In the genomic region with DNA sequence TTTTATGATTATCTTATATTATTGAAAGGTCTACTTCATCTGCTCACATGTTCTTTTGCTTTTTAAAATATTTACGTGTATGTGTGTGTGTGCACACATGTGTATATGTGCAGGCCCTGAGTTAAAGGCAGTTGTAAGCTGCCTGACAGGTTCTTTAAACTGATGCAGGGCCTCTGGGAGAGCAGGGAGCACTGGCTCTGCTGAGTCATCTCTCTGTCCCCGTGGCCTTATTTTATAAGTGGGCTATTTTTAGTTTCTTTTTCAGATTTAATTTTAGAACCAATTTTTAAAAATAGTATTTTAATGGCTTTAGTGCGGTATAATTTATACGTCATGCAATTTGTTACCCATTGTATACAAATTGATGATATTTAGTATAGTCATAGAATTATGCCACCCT, we compare ENCODE assay signal across 30 mouse cellular contexts. TPM values are rescaled to one million over a fixed set of nuclear protein-coding genes. Genes with fewer than 3 reads are reported as not detected.
DNase-seq lines count a peak whose midpoint lies in the region; ATAC-seq and TF ChIP-seq lines count a peak whose summit lies in the region.
"Had no signal": no experiment of that assay in that cellular context is flagged by ENCODE, and none has a peak within 500 bp of the region (broad histone marks: within the 10 kb centered on the region; RNA-seq: fewer than 3 reads in every experiment).

No protein-coding gene starts in this region.

- TF ChIP-seq EP300 in heart, postnatal 0 days (IDR thresholded peaks at IDR 0.05; ENCODE audit: low read depth): no peak

- peak overlapping the region; percentile 87 for H3K27ac ChIP-seq in gastrocnemius, adult 2 months
- H3K27ac ChIP-seq in heart, postnatal 0 days (ENCODE audit: low read depth): no peak overlapping the region
- no peak overlapping the region for H3K27ac ChIP-seq in midbrain, embryonic 11.5 days (ENCODE audit: low read depth, low read length)
- H3K27ac ChIP-seq: forebrain, embryonic 13.5 days; hindbrain, embryonic 13.5 days; liver, embryonic 14.5 days; macrophage; neural tube, embryonic 15.5 days had no signal

- H3K79me2 ChIP-seq in myocyte (ENCODE audit: control insufficient read depth, insufficient read depth): peaks cover 3% of the 10 kb centered on the region

- TF ChIP-seq POLR2A in myocyte (IDR thresholded peaks at IDR 0.05; ENCODE audit: insufficient read length, low read depth): no peak

- WGBS in heart, postnatal 0 days: 32% methylated on average over 4 of the region's 4 CpGs
- 90% methylated on average over 4 of the region's 4 CpGs for WGBS in midbrain, embryonic 11.5 days

- no peaks in the 10 kb centered on the region for H3K27me3 ChIP-seq in heart, postnatal 0 days (ENCODE audit: control insufficient read depth, insufficient read depth, low read length)
- H3K27me3 ChIP-seq in G1E (ENCODE audit: insufficient read depth, low read length): no peaks in the 10 kb centered on the region
- H3K27me3 ChIP-seq in myocyte (ENCODE audit: control insufficient read depth, insufficient read depth, insufficient read length): no peaks in the 10 kb centered on the region
- H3K27me3 ChIP-seq in midbrain, embryonic 11.5 days (ENCODE audit: control insufficient read depth, insufficient read depth, low read length): no peaks in the 10 kb centered on the region
- H3K27me3 ChIP-seq: forebrain, embryonic 13.5 days; hindbrain, embryonic 13.5 days; neural tube, embryonic 15.5 days had no signal

- no peak overlapping the region for H3K4me3 ChIP-seq in gastrocnemius, adult 2 months
- no peak overlapping the region for H3K4me3 ChIP-seq in heart, postnatal 0 days (ENCODE audit: low read depth, low read length)
- no peak overlapping the region for H3K4me3 ChIP-seq in G1E (ENCODE audit: low read depth, low read length)
- no peak overlapping the region for H3K4me3 ChIP-seq in myocyte
- no peak overlapping the region for H3K4me3 ChIP-seq in midbrain, embryonic 11.5 days (ENCODE audit: low read depth, low read length)
- H3K4me3 ChIP-seq: forebrain, embryonic 13.5 days; hindbrain, embryonic 13.5 days; neural tube, embryonic 15.5 days had no signal

- no peaks in the 10 kb centered on the region; the same call in 1 of the 2 replicates for H3K4me1 ChIP-seq in heart, postnatal 0 days (ENCODE audit: control insufficient read depth, insufficient read depth)
- H3K4me1 ChIP-seq in G1E (ENCODE audit: insufficient read depth, low read depth, low read length): peaks cover 25% of the 10 kb centered on the region
- no peaks in the 10 kb centered on the region for H3K4me1 ChIP-seq in midbrain, embryonic 11.5 days (ENCODE audit: control insufficient read depth, insufficient read depth, low read length)
- H3K4me1 ChIP-seq: forebrain, embryonic 13.5 days; hindbrain, embryonic 13.5 days; neural tube, embryonic 15.5 days had no signal

- no peaks in the 10 kb centered on the region for H3K9me3 ChIP-seq in heart, postnatal 0 days (replicated peaks; ENCODE audit: control insufficient read depth, low read length)
- H3K9me3 ChIP-seq in G1E (replicated peaks): no peaks in the 10 kb centered on the region
- H3K9me3 ChIP-seq in midbrain, embryonic 11.5 days (ENCODE audit: control insufficient read depth, low read length): no peaks in the 10 kb centered on the region
- H3K9me3 ChIP-seq: forebrain, embryonic 13.5 days; hindbrain, embryonic 13.5 days; neural tube, embryonic 15.5 days had no signal

- H3K36me3 ChIP-seq in heart, postnatal 0 days (replicated peaks; ENCODE audit: control insufficient read depth, insufficient read depth, low read length): no peaks in the 10 kb centered on the region; the same call in 1 of the 2 replicates
- peaks cover 16% of the 10 kb centered on the region for H3K36me3 ChIP-seq in G1E (replicated peaks)
- H3K36me3 ChIP-seq in myocyte (ENCODE audit: control insufficient read depth, insufficient read depth): no peaks in the 10 kb centered on the region
- no peaks in the 10 kb centered on the region for H3K36me3 ChIP-seq in midbrain, embryonic 11.5 days (ENCODE audit: control insufficient read depth, insufficient read depth, low read length)
- H3K36me3 ChIP-seq: neural tube, embryonic 15.5 days had no signal

- H3K4me2 ChIP-seq in heart, postnatal 0 days (ENCODE audit: low read depth, low read length): no peak overlapping the region
- H3K4me2 ChIP-seq in myocyte (ENCODE audit: low read depth): peak overlapping the region; percentile 29
- H3K4me2 ChIP-seq in midbrain, embryonic 11.5 days: no peak overlapping the region
- H3K4me2 ChIP-seq: forebrain, embryonic 13.5 days; hindbrain, embryonic 13.5 days; neural tube, embryonic 15.5 days had no signal

- no peak overlapping the region for H3ac ChIP-seq in myocyte (ENCODE audit: control insufficient read depth, insufficient read length)

- TF ChIP-seq CTCF in gastrocnemius, adult 2 months (IDR thresholded peaks at IDR 0.05): no peak
- no peak for TF ChIP-seq CTCF in heart, postnatal 0 days (IDR thresholded peaks at IDR 0.05; ENCODE audit: low read depth)
- no peak for TF ChIP-seq CTCF in G1E (IDR thresholded peaks at IDR 0.05; ENCODE audit: low read depth, low read length)

- intact Hi-C loops in gastrocnemius, adult 2 months (cut with DNase I): no loop called here
- intact Hi-C loops in gastrocnemius, postnatal 14 days (cut with DNase I; ENCODE audit: low total_unique reads): no loop called here

- peak; percentile 50 for DNase-seq in gastrocnemius, adult 2 months
- no peak for DNase-seq in gastrocnemius, postnatal 14 days
- peak; percentile 44 for DNase-seq in heart, postnatal 0 days (ENCODE audit: low spot score)
- no peak for DNase-seq in heart, postnatal 4 days
- DNase-seq in G1E (ENCODE audit: low spot score): peak; percentile 34
- DNase-seq in embryo, embryonic 10.5 days (ENCODE audit: low spot score): no peak
- no peak for DNase-seq in midbrain, embryonic 11.5 days (ENCODE audit: low spot score, missing footprints)
- DNase-seq: cerebellum, adult 8-10 months; cerebellum, postnatal 25 days; heart, postnatal 36 days; kidney, adult 9 months; kidney, postnatal 10 days; layer of hippocampus, adult 9-11 months; liver; lung, adult 2 months; lung, postnatal 10 days; midbrain, embryonic 14.5 days; retina, postnatal 1 day; right cerebral cortex, postnatal 14 days; thymus, adult 18-20 months; thymus, postnatal 25 days had no signal

- H3K9ac ChIP-seq in heart, postnatal 0 days (replicated peaks; ENCODE audit: low read depth, low read length): no peak overlapping the region
- no peak overlapping the region for H3K9ac ChIP-seq in midbrain, embryonic 11.5 days (ENCODE audit: low read length)
- H3K9ac ChIP-seq: forebrain, embryonic 13.5 days; hindbrain, embryonic 13.5 days; liver, embryonic 14.5 days; neural tube, embryonic 15.5 days had no signal

- no peak for ATAC-seq in heart, postnatal 0 days (ENCODE audit: insufficient read depth, low read depth)
- ATAC-seq in G1E (ENCODE audit: extremely low read depth, insufficient number of reproducible peaks, low FRiP score, poor library complexity, severe bottlenecking): peak; percentile 49; the same call in 1 of the 2 replicates
- ATAC-seq in midbrain, embryonic 11.5 days (ENCODE audit: low FRiP score): no peak
- ATAC-seq: forebrain, embryonic 13.5 days; intestine, embryonic 16.5 days had no signal

TF ChIP-seq in myocyte, 11 proteins besides CTCF, POLR2A, EP300 and RAD21:
- TF ChIP-seq USF1 (IDR thresholded peaks at IDR 0.05; ENCODE audit: low read depth) (peak; percentile 5), SRF (IDR thresholded peaks at IDR 0.05; ENCODE audit: control insufficient read depth, insufficient read length, low read depth) (no peak)

RNA-seq across cellular contexts. Expression of gene Exd2, which starts 9.0 kb away (rescaled TPM):
- total RNA-seq in gastrocnemius, adult 2 months (2021): 10 to 100 TPM; 35.0 to 46.8 TPM
- total RNA-seq in gastrocnemius, postnatal 14 days (2021): 10 to 100 TPM; 21.4 to 27.0 TPM
- 11.2 and 32.5 TPM in 2 replicates for total RNA-seq in heart, postnatal 0 days (2014; rRNA removed; ENCODE audit: low replicate concordance)
- 6.8 and 7.7 TPM in 2 replicates for polyA plus RNA-seq in heart, postnatal 0 days (2015; fragmentation: Nextera tagmentation; extraction: Ambion mirVana)
- total RNA-seq in heart, postnatal 4 days (2021): 10 to 100 TPM; 10.0 to 10.9 TPM
- total RNA-seq in G1E (2014; fragmentation: Nextera tagmentation) (32.4 and 33.0 TPM in 2 replicates), G1E (2017) (21.4 and 21.8 TPM in 2 replicates)
- polyA plus RNA-seq in G1E (2012) (3.5 and 5.9 TPM in 2 replicates), myocyte (2012; fragmentation: generic; extraction: Trizol) (9.1 TPM)
- polyA plus RNA-seq in midbrain, embryonic 11.5 days (2014; fragmentation: Nextera tagmentation; extraction: Ambion mirVana): 40.3 and 49.2 TPM in 2 replicates

RNA-seq across cellular contexts. Expression of gene Dcaf5, which starts 35.5 kb away (rescaled TPM):
- total RNA-seq in gastrocnemius, adult 2 months (2021): 10 to 100 TPM; 39.4 to 50.8 TPM
- total RNA-seq in gastrocnemius, postnatal 14 days (2021): 10 to 100 TPM; 26.0 to 27.2 TPM
- 22.0 and 25.0 TPM in 2 replicates for total RNA-seq in heart, postnatal 0 days (2014; rRNA removed; ENCODE audit: low replicate concordance)
- polyA plus RNA-seq in heart, postnatal 0 days (2015; fragmentation: Nextera tagmentation; extraction: Ambion mirVana): 7.1 and 7.9 TPM in 2 replicates
- 10 to 100 TPM; 36.3 to 37.3 TPM for total RNA-seq in heart, postnatal 4 days (2021)
- total RNA-seq in G1E (2014; fragmentation: Nextera tagmentation) (36.6 and 47.2 TPM in 2 replicates), G1E (2017) (26.6 and 26.7 TPM in 2 replicates)
- polyA plus RNA-seq in G1E (2012) (25.0 and 25.6 TPM in 2 replicates), myocyte (2012; fragmentation: generic; extraction: Trizol) (17.7 TPM)
- 12.9 and 13.5 TPM in 2 replicates for polyA plus RNA-seq in midbrain, embryonic 11.5 days (2014; fragmentation: Nextera tagmentation; extraction: Ambion mirVana)

RNA-seq across cellular contexts. Expression of gene Galnt16, which starts 46.2 kb away (rescaled TPM):
- total RNA-seq in gastrocnemius, adult 2 months (2021): 1 to 10 TPM; 2.4 to 3.8 TPM
- total RNA-seq in gastrocnemius, postnatal 14 days (2021): 10 to 100 TPM in 1 of 2 experiments, 1 to 10 TPM in 1; 8.9 to 11.1 TPM
- total RNA-seq in heart, postnatal 0 days (2014; rRNA removed; ENCODE audit: low replicate concordance): 4.1 and 12.1 TPM in 2 replicates
- polyA plus RNA-seq in heart, postnatal 0 days (2015; fragmentation: Nextera tagmentation; extraction: Ambion mirVana): 3.5 and 3.9 TPM in 2 replicates
- total RNA-seq in heart, postnatal 4 days (2021): 10 to 100 TPM; 15.7 to 17.8 TPM
- total RNA-seq in G1E (2014; fragmentation: Nextera tagmentation): not detected in 2 replicates
- 0.06 and 0.27 TPM in 2 replicates for total RNA-seq in G1E (2017)
- 0.01 TPM in 1 of 2 replicates, not detected in the other for polyA plus RNA-seq in G1E (2012)
- polyA plus RNA-seq in myocyte (2012; fragmentation: generic; extraction: Trizol): 0.11 TPM
- polyA plus RNA-seq in midbrain, embryonic 11.5 days (2014; fragmentation: Nextera tagmentation; extraction: Ambion mirVana): 13.1 and 14.0 TPM in 2 replicates
- total RNA-seq: megakaryocyte-erythroid progenitor cell, adult 5-6 weeks; monocyte, adult 5-6 weeks had no signal
- polyA plus RNA-seq: macrophage had no signal

Comparison
In these comparisons a context has a peak if more than half of its experiments do, and no peak if none do; other contexts are left out.
1. DNase-seq: peak in gastrocnemius, adult 2 months (single experiment), heart, postnatal 0 days (single experiment) and G1E (single experiment); none in gastrocnemius, postnatal 14 days (single experiment), heart, postnatal 4 days (single experiment), embryo, embryonic 10.5 days (single experiment) and midbrain, embryonic 11.5 days (single experiment).